Mouse (Mus musculus) granulocyte monocyte progenitor cell, adult 5-6 weeks (primary cell): ENCODE data around the gene Ackr3. TPM values are rescaled to one million over a fixed set of nuclear protein-coding genes. Genes with fewer than 3 reads are reported as not detected.

Experiments
- ATAC-seq: replicated peaks from 2 replicates; pipeline ENCODE4 v1.8.0; 2016; ENCODE audit warnings: mild to moderate bottlenecking, moderate TSS enrichment, inconsistent platforms; ENCODE audit not compliant: poor library complexity, severe bottlenecking
- total RNA-seq, 2 experiments: library from RNA; stranded (forward) in 1 of 2; stranded (reverse) in 1 of 2; fragments of 200-712, 200-1000 nt in 1 of 2; fragments of >200 nt in 1 of 2; fragmentation: Nextera tagmentation in 1 of 2; gene quantifications; 2 replicates each; pipeline ENCODE4 v1.2.3; 2014 to 2017

Gene Ackr3
- not detected in 2 replicates for total RNA-seq (2014; fragmentation: Nextera tagmentation)
- not detected in 2 replicates for total RNA-seq (2017)

DNA sequence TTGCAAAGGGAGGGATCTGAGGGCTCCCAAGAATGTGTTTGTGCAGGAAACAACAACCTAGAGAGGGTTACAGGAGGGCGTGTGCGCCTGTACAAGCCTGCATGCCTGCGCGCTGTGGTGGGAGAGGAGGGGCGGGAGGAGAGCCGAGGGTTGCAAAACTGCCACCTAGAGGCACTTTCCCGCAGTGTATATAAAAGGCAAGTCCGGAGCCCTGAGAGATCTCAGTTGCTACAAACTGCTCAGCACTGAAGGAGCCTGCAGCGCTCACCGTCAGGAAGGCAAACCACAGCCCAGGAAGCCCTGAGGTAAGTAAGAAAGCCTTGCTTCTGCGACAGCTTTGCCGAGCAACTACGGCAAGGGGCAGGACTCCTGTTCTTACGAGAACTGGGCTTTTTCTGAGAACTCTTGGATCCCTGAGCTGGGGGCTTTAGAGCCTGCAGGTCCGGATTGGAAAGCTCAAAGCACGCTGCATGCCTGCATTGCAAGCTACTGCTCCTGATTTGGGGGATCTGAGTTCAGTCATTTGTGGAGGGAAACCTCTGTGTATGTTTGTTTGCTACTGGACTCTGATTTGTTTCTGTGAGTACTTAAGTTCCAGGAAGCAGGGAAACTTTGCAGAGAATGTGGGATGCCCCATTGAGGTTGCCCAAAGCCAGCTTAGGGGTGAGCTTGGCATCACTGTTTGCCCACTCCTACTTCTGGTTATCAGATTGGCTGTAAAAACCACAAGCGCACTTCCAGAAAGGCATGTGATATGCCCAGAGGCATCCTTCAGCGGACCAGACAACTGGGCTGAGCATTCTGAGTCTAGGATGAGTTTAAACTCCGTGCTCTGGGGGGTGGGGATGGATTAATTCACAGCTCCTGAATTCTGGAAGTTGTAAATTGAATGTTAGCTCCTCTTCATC is at the start of gene Ackr3:
Gene Ackr3, plus strand, starts transcription at position 198 of the 908 bp plus-strand sequence.
- ATAC-seq = peak; percentile 78

DNA sequence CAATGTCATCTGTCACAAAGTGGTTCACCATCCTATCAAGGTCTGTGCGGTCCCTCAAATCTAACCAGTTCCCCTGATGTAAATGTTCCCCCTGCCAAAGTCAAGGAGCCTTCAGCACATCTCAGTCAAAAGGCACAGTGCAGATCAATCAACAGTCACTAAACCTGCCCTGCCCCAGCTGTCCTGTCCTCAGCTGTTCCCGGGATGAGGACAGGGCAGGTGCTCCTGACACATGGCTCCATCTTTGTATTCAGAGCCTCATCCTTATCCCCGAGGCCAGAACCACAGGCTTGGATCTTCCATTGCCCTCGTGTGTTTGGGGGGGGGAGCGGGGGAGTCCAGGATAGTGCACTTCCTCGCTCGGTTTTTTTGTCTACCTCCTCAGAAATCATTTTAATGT is 47.2 kb upstream of the Ackr3 start:
- no peak for ATAC-seq

DNA sequence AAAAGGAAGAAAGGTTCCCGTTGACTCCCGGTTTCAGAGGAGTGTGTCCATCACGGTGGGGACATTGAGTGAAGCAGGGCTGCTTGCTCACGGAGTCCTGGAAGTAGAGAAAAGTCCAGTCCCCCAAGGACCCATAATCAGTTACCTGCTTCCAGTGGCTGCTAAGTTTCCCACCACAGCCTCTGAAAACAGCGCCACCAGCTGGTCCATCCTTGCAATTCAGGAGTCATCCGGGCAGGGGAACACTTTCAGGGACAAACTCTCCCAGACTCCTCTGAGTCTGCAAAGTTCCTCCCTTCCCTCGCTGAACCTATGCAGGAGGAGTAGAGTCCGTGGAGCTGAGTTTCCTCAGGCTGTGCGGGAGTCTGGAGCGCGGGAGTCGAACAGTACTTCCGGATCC is 43.9 kb upstream of the Ackr3 start:
- no peak for ATAC-seq

DNA sequence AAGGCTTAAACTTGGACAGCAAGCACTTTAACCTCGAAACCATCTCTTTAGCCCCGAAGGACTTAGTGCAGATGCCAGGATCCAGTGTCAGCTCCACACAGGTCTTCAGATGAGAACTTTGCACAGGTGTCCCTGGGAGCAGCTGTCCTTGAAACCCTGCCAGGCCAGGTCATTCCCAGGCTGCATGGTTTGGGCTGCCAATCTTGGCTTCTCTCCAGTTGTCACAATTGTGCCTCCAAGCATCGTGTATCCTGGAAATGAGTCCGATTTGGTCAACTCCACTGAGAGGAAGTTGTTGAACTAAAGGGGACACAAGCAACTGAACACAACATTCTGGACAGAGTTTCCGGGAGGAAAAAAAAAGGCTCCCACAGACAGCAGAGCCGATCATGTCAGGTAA is 42.2 kb upstream of the Ackr3 start:
- ATAC-seq = no peak

DNA sequence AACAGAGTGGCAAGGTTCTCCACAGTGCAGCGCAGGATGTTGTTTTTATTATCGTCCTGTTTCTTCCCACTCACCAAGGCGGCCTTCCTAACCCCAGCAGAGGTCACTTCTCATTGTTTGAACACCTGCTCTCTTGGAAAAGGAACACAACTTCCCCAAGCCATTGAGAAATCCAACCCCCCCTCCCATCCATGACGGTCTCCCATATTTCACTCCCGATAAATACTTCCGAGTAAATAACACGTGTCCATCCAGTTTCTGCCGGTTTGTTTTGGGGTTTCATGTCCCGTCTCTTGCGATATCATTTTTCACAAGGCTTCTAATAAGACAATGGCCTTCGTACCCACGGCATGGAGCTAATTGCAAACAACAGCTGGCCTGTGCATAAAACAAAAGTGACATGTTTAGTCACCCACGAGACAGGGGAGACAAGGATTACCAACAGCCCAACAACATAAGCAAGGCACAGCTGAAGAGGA is 41.4 kb upstream of the Ackr3 start:
- no peak for ATAC-seq

DNA sequence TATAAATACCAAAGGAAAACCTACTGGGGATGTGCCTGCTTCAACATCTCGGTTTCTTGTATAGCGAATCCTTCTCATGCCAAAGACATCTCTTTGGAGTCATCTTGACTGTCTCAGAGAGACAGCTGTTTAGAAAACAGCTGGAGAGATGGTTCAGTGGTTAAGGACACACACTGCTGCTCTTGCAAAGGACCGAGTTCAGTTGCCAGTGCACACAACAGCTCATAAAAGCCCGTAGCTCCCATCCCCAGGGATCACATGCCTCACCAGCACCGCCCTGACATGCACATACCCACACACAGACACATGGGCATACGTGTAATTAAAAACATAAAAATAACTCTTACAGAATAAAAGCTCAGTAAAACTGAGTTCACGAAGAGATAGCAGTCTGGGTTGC is 40.6 kb upstream of the Ackr3 start:
- no peak for ATAC-seq

DNA sequence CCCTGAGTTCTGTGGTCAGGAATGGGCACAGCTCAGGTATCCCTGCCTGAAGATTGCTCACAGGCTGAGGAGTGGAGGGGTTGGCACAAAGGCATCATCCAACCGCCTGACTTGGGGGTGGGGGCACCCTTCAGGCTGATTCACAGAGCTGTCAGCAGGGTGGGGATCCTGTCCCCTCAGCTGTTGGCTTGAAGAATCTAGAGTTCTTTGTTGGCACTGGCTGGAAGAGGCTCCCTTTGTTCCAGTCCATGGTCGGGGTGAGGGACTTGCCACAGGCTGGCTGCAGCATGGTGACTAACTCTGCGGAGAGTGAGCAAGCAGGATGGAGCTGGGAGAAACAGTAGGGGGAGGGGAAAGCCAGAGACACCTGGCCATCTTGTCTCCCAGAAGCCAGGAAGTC is 39.5 kb upstream of the Ackr3 start:
- no peak for ATAC-seq

DNA sequence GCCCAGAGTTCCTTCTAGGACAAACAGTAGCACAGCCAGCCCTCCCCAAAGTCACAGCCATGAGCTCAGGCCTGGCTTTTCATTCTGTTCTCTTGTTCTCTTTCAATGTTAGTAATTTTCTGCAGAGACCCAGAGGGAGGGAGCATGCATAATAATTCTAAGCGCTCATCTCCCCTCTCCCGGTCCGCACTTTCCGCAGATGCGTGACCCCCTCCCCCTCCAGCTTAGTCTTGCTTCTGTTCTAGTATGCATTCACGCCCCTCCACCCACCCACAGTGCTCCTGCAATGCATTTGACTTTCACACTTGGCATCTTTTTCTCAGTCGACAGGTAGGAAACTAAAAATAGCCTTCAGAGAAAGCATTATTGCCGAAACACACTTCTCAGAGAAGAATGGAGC is 29.4 kb upstream of the Ackr3 start:
- ATAC-seq = no peak

DNA sequence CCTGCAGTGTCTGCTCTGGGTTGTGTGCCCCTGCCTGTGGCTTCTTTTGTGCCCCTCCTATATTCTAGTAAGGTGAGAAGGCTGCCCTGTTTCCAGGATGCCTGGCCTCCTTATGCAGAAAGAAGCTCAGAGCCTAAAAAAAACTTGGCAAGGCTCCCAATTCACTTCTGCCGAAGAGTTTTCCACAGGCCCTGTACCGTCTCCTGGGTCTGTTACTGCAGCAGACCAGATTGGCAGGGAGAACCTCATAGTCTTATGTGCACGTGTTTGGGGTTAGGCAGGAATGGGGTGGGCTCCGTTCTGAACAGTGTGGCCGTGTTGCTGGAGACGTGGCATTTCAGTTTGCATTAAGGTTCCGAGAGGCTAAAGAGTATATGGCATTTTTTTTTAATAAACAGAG is 27.6 kb upstream of the Ackr3 start:
- ATAC-seq = no peak

DNA sequence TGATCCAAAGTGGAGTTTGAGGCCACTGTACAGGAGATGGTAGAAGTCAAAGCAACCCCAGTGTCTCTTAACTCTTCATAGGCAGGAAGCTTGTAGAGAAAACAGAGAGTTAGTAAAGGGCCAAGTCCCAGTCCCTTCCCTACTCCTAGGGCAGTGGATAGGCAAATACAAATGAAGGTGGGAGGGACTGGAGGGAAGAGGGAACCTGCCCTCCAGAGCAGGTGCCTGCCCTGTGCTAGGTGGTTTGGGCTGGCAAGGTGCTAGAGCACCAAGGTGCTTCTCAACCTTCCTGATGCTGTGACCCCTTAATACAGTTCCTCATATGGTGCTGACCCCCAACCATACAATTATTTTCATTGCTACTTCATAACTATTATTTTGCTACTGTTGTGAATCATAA is 26.2 kb upstream of the Ackr3 start:
- no peak for ATAC-seq

DNA sequence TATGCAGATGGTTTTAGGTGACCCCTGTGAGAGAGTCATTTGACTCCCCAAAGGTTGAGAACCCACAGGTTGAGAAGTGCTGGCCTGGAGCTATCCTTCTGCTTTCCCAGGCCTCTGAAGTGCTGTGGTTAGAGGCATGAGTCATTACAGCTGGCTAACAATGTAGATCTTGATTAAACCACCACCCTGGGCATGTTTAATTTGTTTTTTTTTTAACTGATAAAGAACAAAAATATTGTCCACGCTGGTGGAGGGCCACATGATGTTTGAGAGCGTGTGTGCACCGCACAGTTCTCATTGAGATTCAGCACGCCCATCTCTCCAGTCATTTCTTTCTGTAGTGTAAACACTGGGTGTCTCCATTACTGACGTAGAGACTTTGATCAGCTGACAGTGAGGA is 25.8 kb upstream of the Ackr3 start:
- ATAC-seq = no peak

DNA sequence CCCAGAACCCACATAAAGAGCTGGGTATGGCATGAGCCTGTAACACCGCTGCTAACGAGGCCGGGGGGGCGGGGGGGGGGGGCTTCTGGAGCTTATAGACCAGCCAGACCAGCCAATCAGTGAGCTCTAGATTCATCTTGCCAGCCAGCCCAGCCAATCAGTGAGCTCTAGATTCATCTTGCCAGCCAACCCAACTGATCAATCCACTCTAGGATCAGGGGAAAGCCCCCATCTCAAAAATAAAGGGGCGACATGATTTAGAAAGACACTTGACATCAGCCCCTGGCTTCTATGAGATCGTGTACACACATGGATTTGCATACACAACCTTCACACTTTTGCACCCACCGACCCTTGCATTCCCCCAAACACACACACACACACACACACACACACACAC is 23.3 kb upstream of the Ackr3 start:
- ATAC-seq = no peak

DNA sequence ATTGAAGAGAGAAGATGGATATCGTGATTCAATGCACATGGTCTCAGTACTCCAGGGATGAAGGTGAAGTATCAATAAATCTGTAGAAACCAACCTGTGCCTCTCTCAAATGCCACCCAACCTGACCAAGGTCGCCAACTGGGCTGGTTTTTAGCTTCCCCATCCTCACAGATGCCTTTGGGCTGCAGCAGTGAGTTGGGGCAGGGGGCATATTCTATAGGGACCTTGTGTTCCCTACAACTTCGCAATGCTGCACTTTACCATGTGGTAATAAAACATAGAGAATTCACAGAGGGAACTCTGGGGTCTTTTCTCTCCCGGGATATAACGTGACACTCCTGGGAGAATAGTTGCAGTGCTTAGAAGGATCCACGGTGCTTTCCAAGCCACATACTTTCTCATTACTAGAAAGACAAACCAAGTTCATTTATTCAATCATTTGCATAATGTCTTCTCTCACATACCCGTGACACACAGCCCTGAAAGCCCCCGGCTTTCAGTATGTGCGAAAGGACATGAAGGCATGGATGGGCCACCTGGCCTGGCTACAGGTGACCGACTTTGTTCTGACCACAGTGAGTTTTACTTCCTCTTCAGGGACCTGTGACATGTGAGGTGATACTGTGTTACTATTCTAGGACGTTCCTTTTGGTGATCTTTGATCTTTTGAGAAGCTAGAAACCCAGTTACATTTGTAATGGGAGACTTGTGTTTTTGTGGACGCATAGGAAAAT is 22.6 kb upstream of the Ackr3 start:
- no peak for ATAC-seq

DNA sequence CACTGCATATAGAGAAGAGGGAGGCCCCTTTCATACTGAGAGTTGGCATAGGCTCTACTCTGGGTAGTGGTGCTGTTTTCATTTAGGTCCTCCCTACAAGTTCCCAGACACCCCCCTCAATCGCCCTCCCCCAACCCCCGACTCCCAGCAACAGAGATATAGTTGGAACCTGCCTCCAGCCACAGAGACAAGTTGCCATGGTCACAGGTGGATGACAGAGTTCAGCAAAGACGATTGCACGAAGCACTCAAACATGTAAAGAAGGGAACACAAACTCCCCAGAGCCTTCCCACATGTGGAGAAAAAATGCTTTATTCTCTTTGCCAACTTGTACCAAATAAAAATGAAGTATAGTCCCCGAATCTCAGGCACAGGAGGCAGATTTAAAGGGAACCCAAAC is 21.3 kb upstream of the Ackr3 start:
- ATAC-seq = no peak

DNA sequence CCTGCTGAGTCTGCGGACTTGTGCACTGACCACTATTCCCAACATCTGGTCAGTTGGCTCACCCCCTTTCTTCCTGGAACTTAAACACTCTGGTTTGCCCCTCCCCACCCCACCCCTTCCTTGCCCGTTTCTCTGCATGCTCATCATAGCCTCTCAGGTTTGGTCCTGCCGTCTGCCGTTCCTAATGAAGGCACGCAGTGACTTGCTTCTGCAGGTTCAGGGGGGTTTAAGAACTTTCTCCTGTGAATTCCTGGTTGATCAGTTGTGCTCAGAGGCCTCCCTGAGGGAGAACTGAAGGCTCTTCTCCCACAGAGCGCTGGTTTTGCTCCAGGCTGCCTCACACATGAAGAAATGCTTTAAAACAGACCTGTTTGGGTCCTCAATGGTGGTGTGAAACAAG is 20.2 kb upstream of the Ackr3 start:
- no peak for ATAC-seq

DNA sequence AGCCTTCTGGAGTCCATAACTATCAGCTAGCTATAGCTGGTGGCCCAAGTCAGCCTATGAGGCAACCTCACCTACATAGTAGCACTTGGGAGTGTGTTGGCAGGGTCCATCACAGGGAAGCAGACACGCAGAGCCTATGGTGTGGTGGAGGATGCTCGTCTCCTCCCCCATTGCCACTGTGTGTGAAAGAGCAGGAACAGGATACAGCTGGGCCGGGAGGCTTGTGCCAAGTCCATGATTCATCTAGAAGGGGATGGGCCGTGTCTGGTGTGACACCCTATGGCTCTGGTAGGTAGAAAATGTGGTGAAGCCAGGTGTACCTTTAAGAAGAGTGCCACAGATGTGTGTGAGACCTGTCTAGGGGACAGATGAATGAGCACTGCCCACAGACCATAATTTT is 17.6 kb upstream of the Ackr3 start:
- no peak for ATAC-seq

DNA sequence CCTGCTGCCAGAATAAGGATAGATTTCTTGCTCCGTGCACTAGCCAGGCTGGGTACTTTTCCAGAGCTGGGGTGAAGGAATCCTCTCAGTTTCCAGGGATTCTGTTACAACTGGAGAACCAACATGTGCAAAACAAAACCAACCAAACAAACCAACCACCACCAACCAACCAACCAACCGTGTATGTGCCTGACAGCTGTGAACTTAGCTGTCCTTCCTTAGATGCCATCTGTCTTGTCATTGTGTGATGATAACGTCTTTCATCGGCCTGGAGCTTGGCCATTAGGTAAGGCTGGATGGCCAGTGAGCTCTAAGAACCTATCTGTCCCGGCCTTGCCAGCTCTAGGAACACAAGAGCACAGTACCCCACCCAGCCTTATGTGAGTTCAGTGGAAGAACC is 16.9 kb upstream of the Ackr3 start:
- ATAC-seq = no peak

DNA sequence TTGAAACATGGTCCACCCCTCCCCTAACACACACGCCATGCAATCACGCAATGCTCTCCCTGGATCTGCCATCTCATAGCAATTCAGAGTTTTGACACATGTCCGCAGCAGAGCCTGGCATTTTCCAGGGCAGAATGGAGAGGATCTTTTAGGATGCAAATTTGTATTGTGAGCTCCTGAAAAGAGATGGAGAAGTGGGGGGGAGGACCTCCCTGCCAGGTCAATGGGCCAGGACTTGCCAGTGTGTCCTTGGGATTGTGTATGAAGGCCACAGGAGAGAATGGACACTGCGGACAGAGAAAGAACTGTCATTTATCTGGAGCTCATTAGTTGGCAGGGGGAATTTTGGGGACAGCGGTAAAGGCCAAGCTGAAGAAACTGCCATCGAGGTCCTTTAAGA is 14.7 kb upstream of the Ackr3 start:
- no peak for ATAC-seq

DNA sequence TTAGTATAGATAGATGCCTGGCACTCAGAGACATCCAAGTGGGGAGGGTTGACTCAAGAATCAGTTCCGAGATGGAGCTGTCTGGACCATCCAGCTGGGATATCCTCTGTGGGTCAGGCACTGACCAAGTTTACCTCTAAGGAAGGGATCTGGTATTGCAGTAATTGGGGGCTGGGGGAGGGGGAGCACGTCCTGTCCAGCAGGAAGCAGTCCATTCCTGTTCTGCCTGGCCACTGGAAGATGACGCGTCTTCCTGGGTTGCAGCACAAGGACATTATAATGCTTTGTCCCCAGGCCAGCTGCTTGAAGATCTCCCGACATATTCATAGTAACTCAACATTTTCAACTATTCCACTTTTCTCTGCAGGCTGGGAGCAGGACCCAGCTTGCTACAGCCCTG is 2.5 kb upstream of the Ackr3 start:
- no peak for ATAC-seq

DNA sequence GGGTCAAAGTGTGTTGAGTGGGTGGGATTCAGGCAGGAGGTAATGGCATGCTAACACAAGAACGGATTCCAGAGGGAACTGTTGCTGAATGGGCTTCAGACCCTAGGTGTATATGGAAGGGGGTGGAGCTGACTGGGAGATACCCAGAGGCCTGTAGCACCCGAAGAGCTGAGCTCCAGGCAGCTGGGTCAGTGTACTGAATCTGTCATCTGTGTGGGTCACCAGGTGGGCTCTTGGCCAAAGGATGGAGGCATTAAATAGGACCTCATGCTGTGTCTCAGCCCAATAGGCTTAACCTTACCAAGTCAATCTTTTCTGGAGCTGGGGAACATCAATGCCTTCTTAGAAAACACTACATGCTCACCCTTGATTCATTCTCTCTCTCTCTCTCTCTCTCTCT is 2.1 kb upstream of the Ackr3 start:
- ATAC-seq = no peak

DNA sequence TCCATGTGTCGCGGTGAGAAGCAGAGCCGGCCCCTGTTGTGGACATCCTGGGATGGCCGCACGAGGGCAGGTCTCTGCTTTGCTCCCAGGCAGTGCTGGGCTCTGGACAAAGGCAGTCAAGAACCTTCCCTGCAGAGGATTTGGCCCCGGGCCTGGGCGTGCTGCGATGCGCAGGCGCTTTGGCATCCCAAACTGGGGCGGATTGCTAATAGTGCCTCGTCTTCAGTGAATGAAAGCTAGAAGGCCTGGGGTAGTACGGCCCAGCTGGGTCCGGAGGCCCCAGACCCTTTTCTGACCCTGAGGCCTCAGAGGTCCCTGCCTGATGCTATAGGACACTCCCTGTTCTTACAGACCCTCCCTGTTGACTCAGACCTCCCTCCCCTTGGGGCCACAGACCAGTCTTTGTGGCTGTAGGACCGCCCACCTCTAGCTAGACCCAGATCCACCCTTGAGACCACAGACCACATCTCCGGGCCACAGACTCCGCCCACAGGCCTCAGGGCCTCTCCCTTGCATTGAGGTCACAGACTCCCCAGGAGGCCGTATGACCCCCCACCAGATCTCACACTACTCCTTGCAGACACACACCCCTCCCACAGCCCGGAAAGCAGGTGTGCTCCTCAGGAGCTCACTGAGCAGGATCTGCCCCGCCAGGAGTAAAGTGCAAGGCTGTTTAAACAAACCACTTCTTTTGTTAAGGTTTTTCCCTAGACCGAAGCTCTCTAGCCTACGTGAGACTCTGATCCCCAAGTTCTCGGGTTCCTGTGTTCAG is 1.4 kb upstream of the Ackr3 start:
- peak; percentile 54 for ATAC-seq
